Mouse (Mus musculus): ENCODE data around the gene Ccdc92. TPM values are rescaled to one million over a fixed set of nuclear protein-coding genes. Genes with fewer than 3 reads are reported as not detected.

Ccdc92 gene
- total RNA-seq, 2 experiments from 2014 or later = 89.4 to 91.9 TPM

GRCm38 (mm10) chr5:124785650-124786049 is 76.6 kb downstream of the Ccdc92 start:
- DNase-seq (ENCODE audit: low spot score in 2 of 2) = no peak

Other genes with a start within 250 kb of the Ccdc92 start
- 10 to 100 TPM; 59.8 to 66.9 TPM for gene Atp6v0a2, start 233.8 kb downstream of the Ccdc92 start, total RNA-seq (2021)
- under 1 TPM; 0.21 to 0.30 TPM for gene Dnah10, start 137.3 kb downstream of the Ccdc92 start, total RNA-seq (2021)
- 10 to 100 TPM; 68.5 to 72.7 TPM for gene Zfp664, start 267 bp upstream of the Ccdc92 start, total RNA-seq (2021)
- gene Rflna, start 140.8 kb upstream of the Ccdc92 start, total RNA-seq (2021) = 1 to 10 TPM in 1 of 2 experiments, under 1 TPM in 1; 0.68 to 1.0 TPM